Mouse (Mus musculus) G1E (cell line): Measurements from ENCODE around the gene Prame. TPM values are rescaled to one million over a fixed set of nuclear protein-coding genes. Genes with fewer than 3 reads are reported as not detected.
"Not testable (repeated sequence)": the region's sequence is repeated elsewhere in the genome, so short reads cannot be mapped to it uniquely, and the experiment has no call there.

ENCODE experiments used
- ATAC-seq: 2 replicates; pipeline ENCODE4 v1.8.0; 2016; ENCODE audit warnings: mild to moderate bottlenecking; ENCODE audit not compliant: insufficient number of reproducible peaks, poor library complexity, low FRiP score, severe bottlenecking; ENCODE audit errors: extremely low read depth
- DNase-seq: peaks from one replicate; pipeline ENCODE4 v3.0.0; 2012; ENCODE audit warnings: low spot score
- H3K27me3 ChIP-seq: 2 replicates; pipeline ENCODE4 v1.6.1; 2012; ENCODE audit warnings: mild to moderate bottlenecking, low read length, inconsistent platforms; ENCODE audit not compliant: insufficient read depth
- H3K36me3 ChIP-seq: replicated peaks from 2 replicates; pipeline ENCODE3; 2012; ENCODE audit warnings: mild to moderate bottlenecking, inconsistent platforms
- H3K4me1 ChIP-seq: 2 replicates; pipeline ENCODE4 v1.6.1; 2012; ENCODE audit warnings: low read depth, low read length, inconsistent platforms, mixed read lengths; ENCODE audit not compliant: insufficient read depth
- H3K4me3 ChIP-seq: 2 replicates; pipeline ENCODE4 v1.5.1; 2012; ENCODE audit warnings: low read depth, mild to moderate bottlenecking, inconsistent platforms, low read length, moderate library complexity, mixed read lengths
- H3K9me3 ChIP-seq: replicated peaks from 2 replicates; pipeline ENCODE4 v1.6.1; 2012; ENCODE audit warnings: inconsistent platforms
- polyA plus RNA-seq: library from polyadenylated mRNA; stranded (reverse); fragments of >175 nt; gene quantifications from 2 replicates; pipeline ENCODE4 v1.2.3, GENCODE M21; 2012
- total RNA-seq, 2 experiments: library from RNA; stranded (forward) in 1 of 2; stranded (reverse) in 1 of 2; fragments of 200-1000 nt in 1 of 2; fragments of >200 nt in 1 of 2; fragmentation: Nextera tagmentation in 1 of 2; gene quantifications; 2 replicates each; pipeline ENCODE4 v1.2.3; 2014 to 2017

Prame gene
- total and polyA plus RNA-seq, 3 experiments: not detected

- H3K9me3 ChIP-seq, DNase-seq, H3K36me3 ChIP-seq, H3K4me1 ChIP-seq, H3K27me3 ChIP-seq, H3K4me3 ChIP-seq, ATAC-seq: not testable (repeated sequence)
Measured at GRCm38 (mm10) chrX:135564934-135565333, 62.6 kb downstream of the Prame start.

Other genes with a start within 250 kb of the Prame start
- gene Gm7903, start 193.9 kb downstream of the Prame start, total RNA-seq (2014; fragmentation: Nextera tagmentation): not detected in 2 replicates
- 0.22 TPM in 1 of 2 replicates, not detected in the other for gene Gm7903, start 193.9 kb downstream of the Prame start, total RNA-seq (2017)
- not detected in 2 replicates for gene Gm7903, start 193.9 kb downstream of the Prame start, polyA plus RNA-seq
- not detected in 2 replicates for gene AV320801, start 133.1 kb downstream of the Prame start, total RNA-seq (2014; fragmentation: Nextera tagmentation)
- gene AV320801, start 133.1 kb downstream of the Prame start, total RNA-seq (2017): 0.05 TPM in 1 of 2 replicates, not detected in the other
- not detected in 2 replicates for gene AV320801, start 133.1 kb downstream of the Prame start, polyA plus RNA-seq
- not detected in 2 replicates for gene Nxf7, start 28.9 kb downstream of the Prame start, total RNA-seq (2014; fragmentation: Nextera tagmentation)
- gene Nxf7, start 28.9 kb downstream of the Prame start, total RNA-seq (2017): not detected in 2 replicates
- not detected in 2 replicates for gene Nxf7, start 28.9 kb downstream of the Prame start, polyA plus RNA-seq
- gene Tcp11x2, start 66.1 kb upstream of the Prame start, total RNA-seq (2014; fragmentation: Nextera tagmentation): not detected in 2 replicates
- gene Tcp11x2, start 66.1 kb upstream of the Prame start, total RNA-seq (2017): 0.05 TPM in 1 of 2 replicates, not detected in the other
- gene Tcp11x2, start 66.1 kb upstream of the Prame start, polyA plus RNA-seq: not detected in 2 replicates
- not detected in 2 replicates for gene Tmsb15a, start 97.6 kb upstream of the Prame start, total RNA-seq (2014; fragmentation: Nextera tagmentation)
- not detected in 2 replicates for gene Tmsb15a, start 97.6 kb upstream of the Prame start, total RNA-seq (2017)
- not detected in 2 replicates for gene Tmsb15a, start 97.6 kb upstream of the Prame start, polyA plus RNA-seq
- 15.7 and 17.8 TPM in 2 replicates for gene Armcx5, start 115.0 kb upstream of the Prame start, total RNA-seq (2014; fragmentation: Nextera tagmentation)
- 8.0 and 8.8 TPM in 2 replicates for gene Armcx5, start 115.0 kb upstream of the Prame start, total RNA-seq (2017)
- 0.42 and 1.1 TPM in 2 replicates for gene Armcx5, start 115.0 kb upstream of the Prame start, polyA plus RNA-seq
- 40.3 and 48.3 TPM in 2 replicates for gene Gprasp1, start 115.0 kb upstream of the Prame start, total RNA-seq (2014; fragmentation: Nextera tagmentation)
- gene Gprasp1, start 115.0 kb upstream of the Prame start, total RNA-seq (2017): 20.2 and 24.9 TPM in 2 replicates
- 1.2 and 13.6 TPM in 2 replicates for gene Gprasp1, start 115.0 kb upstream of the Prame start, polyA plus RNA-seq
- 28.1 and 29.5 TPM in 2 replicates for gene Bhlhb9, start 169.9 kb upstream of the Prame start, total RNA-seq (2014; fragmentation: Nextera tagmentation)
- 19.9 and 22.8 TPM in 2 replicates for gene Bhlhb9, start 169.9 kb upstream of the Prame start, total RNA-seq (2017)
- 16.4 and 21.2 TPM in 2 replicates for gene Bhlhb9, start 169.9 kb upstream of the Prame start, polyA plus RNA-seq
- not detected in 2 replicates for gene Gprasp2, start 211.3 kb upstream of the Prame start, total RNA-seq (2014; fragmentation: Nextera tagmentation)
- gene Gprasp2, start 211.3 kb upstream of the Prame start, total RNA-seq (2017): 0.22 and 0.41 TPM in 2 replicates
- 0.14 TPM in 1 of 2 replicates, not detected in the other for gene Gprasp2, start 211.3 kb upstream of the Prame start, polyA plus RNA-seq